Mouse (Mus musculus): ENCODE measurements around the gene Tcf7. TPM values are rescaled to one million over a fixed set of nuclear protein-coding genes. Genes with fewer than 3 reads are reported as not detected.
A peak's percentile ranks its signal among the peaks of the same experiment; 100 is the strongest.
"Not testable (repeated sequence)": the region's sequence is repeated elsewhere in the genome, so short reads cannot be mapped to it uniquely, and the experiment has no call there.

Gene Tcf7
- total RNA-seq, 2 experiments from 2014 or later: 3.3 to 6.2 TPM

DNA sequence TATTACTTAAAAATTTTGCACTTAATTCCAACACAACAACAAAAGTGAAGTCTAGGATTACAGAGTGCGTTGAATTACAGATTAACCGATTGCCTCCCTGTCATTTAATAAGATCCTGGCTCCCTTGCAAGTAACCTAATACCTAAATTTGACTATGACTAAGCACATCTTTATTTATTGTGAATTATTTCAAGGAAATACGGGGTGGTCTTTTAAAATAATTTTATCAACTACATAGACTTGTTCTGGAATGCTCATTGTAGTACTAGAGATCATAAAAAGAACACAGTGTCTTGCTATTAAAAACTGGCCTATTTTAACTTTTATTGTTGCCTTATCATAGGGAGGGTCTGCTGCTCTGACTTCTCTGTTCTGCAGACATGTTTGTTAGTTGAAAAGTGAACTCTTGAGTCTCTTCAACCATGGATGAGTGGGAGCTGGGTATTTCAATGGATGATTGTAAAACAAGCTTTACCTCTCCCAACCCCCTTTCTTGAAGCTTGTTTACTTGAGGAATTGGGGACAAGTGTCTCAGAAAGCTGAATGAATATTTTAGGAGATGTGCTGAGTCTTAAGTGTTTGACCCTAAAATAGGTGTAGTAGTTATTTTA is 49.7 kb downstream of the Tcf7 start:
- intact Hi-C loops (cut with DNase I): no loop called here
- no peak for DNase-seq

DNA sequence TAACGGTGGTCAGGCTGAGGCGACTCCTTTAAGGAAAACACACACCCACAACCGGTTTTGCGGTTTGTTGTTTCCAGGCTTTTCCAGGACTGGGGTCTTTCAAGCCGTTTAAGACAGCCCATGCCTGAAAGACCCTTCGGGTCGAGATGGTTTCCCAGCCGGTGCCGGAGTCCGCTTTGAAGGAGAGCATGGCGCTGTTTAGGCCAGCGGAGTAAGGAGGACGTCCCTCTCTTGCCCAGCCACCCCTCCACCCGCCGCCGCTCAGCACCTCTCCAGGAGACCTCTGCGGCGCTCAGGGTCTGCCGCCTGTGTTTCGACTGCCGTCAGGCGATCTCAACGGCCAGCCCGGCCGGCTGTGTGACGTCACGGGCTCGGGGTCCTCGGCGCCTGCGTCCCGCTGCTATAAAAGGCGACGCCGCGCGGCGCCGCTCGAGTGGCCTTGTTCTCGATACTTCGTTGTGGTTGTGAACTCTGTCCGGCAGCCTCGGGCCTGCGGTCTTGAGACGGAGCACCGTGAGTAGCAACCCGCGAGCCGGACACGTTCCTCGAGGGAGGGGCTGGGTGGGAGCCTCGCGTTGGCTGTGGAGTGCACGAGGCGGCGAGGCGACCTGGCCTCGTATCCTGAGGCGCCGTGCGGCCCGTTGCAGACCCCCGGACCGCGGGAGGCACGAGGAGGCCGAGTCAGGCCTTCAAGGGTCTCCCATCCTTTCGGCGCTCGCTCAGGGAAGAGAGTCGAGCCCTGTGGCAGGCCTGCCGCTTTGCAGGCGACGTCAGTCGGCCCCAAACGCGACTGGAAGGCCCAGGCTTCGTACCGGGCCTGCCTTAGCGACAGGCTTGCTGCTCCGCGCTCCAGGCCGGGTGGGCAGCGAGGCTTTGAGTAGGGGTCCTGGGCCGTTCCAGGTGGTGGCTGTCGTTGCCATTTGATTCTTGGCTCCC is 50.9 kb downstream of the Tcf7 start, which contains the start of gene Skp1a:
Gene Skp1a (plus strand): TSS at position 390 of the 936 bp plus-strand sequence.
- DNase-seq: peak; percentile 95 to 96
- intact Hi-C loops (cut with DNase I): no loop called here

DNA sequence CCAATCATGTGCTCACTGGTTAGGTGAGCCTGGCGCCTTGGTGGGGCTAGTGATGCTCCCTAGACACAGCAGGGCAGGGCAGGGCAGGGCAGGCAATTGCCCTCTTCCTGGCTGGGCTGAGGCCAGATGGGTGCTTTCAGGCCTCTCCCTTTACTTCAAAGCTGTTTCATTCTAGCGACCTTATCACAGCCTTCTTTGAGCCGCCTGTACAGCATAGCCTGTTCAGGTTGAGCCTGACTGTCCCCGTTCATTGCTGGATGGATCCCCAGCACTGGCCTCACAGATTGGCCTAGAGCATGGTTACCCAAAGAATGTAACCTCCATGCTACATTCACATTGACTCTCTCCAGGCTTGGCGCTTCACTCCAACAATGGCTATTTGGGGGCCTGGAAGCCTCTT is 52.1 kb downstream of the Tcf7 start:
- intact Hi-C loops (cut with DNase I): no loop called here
- DNase-seq: no peak

DNA sequence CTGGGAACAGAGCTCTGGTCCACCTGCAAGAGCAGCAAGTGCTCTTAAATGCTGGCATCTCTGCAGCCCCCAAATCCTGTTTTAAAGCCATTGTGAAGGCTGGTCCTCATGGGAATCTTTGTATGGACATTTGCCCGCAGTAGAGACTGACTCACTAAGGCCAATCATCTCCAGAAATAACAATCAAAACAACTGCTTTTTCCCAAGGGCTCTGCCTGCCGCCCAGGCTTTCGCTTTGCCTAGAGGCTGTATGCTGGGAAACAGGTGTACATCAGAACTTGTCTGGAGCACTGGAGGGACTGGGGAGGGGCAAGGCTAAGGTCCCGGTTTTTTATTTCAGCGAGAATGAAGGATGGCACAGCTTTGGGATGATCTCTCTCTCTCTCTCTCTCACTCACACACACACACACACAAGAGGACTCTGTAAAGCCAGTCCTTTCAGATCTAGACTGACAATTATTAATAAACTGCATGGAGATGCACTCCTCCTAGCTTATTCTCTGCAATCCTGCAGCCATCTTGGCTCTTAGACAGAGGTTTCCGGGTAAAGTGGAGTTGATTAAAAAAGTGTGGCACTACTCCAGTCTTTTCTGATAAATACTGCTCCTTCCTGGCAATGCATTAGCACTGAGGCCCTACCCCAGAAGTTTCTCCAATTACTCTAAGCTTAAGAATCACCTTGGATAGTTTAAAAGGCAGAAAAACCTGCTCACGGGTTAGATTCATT is 53.9 kb downstream of the Tcf7 start:
- no peak for DNase-seq
- intact Hi-C loops (cut with DNase I): no loop called here

DNA sequence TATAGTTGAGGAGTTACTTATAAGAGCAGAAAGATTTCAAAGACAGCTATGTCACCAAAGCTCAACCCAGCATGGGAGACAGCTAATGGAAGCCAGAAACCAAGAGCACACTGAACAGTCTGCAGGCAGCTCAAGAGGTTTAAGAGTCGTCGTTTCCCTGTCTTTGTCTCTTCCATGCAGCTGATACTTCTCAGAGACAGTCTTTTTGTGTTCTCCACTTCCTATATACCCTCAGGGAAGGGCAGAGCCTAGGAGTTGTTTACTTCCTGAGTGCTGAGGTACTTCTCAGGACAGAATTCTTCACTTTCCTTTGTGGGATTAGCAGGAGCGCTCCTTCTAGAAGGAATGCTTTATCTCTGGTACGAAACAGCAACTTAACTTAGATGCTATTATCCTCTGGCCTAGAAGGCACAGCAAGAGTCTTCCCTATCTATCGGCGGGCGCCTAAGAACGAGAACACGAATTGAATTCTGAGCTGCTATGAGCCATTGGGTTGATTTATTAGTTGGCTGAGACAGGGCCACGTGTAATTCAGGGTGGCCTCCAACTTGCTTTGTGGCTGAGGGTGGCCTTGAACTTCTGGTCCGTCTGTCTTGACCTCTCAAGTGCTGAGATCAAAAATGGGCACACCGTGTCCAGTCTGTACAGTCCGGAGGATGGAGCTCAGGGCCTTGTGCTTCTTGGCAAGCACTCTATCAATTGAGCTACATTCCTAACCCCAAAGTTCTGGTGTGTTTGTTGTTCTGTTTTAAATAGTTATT is 55.2 kb downstream of the Tcf7 start:
- DNase-seq: no peak
- intact Hi-C loops (cut with DNase I): no loop called here

DNA sequence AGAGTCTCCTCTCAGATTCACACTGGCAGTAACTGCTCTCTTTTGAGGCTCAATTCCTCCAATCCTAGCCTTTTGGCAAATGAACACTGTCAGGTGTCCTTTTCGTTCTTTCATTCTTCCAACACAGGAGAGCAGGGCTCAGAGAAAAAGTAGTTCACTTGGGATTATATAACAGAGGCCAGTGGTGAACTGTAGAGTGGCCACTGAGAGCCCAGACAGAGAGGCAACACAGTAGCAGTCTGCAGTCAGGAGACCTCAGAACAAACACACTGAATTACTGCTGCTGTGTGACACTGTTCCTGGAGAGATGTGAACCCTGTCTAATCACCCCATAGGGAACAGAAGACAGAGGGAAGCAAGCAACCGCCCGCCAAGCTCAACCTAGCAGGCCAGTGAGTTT is 55.8 kb downstream of the Tcf7 start:
- no peak for DNase-seq
- intact Hi-C loops (cut with DNase I): no loop called here

DNA sequence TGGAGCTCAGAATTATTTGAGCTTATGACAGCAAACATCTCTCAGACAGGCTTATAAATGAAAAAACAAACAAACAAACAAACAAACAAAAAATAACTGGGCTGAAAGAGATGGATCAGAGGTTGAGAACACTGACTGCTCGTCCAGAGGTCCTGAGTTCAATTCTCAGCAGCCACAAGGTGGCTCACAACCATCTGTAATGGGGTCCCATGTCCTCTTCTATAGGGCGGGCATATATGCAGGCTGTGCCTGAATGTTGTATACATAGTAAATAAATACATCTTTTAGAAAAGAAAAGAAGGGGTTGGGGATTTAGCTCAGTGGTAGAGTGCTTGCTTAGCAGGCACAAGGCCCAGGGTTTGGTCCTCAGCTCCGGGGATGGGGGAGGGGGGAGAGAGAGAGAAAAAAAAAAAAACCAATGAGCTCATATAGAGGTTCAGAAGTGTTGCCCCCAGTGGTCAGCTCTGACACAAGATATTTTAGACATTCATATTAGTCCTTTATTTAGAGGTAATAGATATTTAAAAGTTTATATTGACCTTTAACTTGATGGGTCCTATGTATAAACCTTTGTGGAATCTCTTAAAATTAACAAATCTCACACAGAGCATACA is 56.7 kb downstream of the Tcf7 start:
- no peak for DNase-seq
- intact Hi-C loops (cut with DNase I): no loop called here

DNA sequence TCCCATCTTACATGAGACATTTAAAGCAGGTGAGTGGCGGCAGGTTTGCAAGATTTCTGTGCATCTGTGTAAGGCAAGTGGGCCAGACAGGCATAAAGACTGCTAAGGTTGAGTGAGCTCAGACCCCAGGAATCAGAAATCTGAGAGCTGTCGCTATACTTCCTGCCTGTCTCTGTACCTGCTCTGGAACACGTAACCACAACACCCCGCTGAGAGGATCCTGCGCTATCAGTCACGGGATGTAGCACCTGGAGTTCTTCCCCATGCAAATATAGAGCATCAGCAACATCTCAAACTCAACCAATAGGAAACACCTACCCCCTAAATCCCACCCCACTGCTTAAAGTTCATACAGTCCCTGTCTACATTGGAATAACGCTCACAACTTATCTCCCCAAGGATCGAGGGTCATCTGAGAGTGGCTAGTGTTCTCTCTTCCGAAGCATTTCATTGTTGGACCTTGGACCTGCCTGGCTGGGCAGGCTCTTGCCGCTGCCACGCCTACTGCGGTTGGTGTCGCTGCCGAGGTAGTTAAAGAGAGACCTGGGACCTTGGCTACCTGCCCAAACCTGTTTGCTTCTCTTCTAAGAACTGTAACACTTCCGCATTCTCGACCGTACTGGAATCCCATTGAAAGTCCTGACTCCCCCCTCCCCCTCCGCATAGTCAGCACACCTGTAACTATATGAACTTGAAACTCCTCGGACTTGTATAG is 58.7 kb downstream of the Tcf7 start:
- peak; percentile 29 for DNase-seq

DNA sequence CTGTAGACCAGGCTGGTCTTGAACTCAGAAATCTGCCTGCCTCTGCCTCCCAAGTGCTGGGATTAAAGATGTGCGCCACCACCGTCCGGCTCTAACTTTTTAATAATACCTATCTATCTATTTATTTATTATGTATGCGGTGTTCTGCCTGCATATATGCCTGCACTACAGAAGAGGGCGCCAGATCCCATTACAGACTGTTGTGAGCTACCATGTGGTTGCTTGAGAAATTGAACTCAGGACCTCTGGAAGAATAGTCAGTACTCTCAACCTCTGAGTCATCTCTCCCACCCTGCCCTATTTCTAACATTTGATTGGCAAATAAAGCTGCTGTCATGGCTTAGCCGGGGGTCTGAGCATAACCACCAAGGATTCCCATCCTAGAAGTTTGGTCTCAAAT is 59.9 kb downstream of the Tcf7 start:
- DNase-seq: no peak

More for the DNA sequence above, 58.7 kb downstream of the Tcf7 start:
- intact Hi-C loops (cut with DNase I): loop anchor here (5.0 kb wide), 1 partner anchor 407 kb away; no protein-coding TSS in a partner anchor

DNA sequence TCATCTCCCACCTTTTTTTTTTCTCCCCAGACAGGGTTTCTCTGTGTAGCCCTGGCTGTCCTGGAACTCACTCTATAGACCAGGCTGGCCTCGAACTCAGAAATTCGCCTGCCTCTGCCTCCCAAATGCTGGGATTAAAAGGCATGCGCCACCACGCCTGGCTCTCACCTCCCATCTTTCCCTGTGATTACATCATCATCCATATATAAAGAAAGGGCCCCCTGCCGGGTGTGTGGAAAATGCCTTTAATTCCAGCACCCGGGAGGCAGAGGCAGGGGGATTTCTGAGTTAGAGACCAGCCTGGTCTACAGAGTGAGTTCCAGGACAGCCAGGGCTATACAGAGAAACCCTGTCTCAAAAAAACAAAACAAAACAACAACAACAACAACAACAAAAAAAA is 60.9 kb downstream of the Tcf7 start:
- DNase-seq: not testable (repeated sequence)
- intact Hi-C loops (cut with DNase I): loop anchor here (5.0 kb wide), 1 partner anchor 405 kb away; no protein-coding TSS in a partner anchor

More for the DNA sequence above, 59.9 kb downstream of the Tcf7 start:
- intact Hi-C loops (cut with DNase I): loop anchor here (5.0 kb wide), 1 partner anchor 406 kb away; no protein-coding TSS in a partner anchor

DNA sequence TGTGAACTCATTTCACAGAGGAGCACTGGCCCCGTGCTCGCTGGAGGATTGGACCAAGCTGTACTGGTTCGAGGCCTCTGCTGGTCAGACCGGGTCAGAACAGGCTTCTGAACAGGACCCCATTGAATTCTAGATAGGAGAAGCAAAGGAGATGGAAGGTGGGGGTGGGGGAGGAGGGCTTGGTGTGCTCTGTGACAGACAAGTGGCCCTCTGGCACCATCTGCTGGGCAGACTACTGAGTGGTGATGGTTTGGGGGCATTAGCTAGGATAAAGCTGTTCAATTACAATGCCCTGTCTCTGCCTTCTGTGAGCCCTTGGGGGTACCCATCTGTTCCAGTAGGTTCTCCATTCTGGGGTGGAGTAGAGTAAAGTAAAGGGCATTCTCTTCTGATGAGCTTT is 62.5 kb downstream of the Tcf7 start:
- intact Hi-C loops (cut with DNase I): loop anchor here (1.0 to 5.0 kb wide), 3 partner anchors 77 to 403 kb away; no protein-coding TSS in a partner anchor
- DNase-seq: peak; percentile 69 to 84

DNA sequence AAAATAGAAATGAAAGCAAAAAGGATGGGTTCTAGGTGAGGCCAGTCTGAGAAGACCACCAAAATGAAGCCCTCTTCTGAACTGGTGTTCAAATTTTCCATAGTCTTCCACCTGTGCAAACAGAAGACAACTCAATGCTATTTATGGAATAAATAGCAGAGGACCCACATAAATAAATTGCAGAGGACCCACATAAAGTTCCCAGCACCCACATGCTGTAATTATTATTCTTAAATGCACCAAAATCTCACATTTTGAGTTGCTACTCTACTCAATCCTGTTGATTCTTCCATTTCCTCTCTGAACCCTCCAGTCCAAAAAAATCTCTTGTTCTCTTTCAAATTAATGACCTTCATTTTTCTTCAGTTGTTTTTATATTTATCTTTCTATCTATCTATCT is 68.9 kb downstream of the Tcf7 start, which contains the start of gene Olfr1371:
Gene Olfr1371 (minus strand): TSS at position 101 of the 400 bp plus-strand sequence.
- intact Hi-C loops (cut with DNase I): no loop called here
- DNase-seq: no peak

Other genes with a start within 250 kb of the Tcf7 start
- 10 to 100 TPM; 74.3 to 75.9 TPM for gene Ppp2ca, start 184.3 kb downstream of the Tcf7 start, total RNA-seq (2021)
- not detected for gene Olfr1373, start 137.5 kb downstream of the Tcf7 start, total RNA-seq (2021)
- not detected for gene Olfr1371, start 69.0 kb downstream of the Tcf7 start, total RNA-seq (2021)
- 100 to 1,000 TPM; 239 to 266 TPM for gene Skp1a, start 51.0 kb downstream of the Tcf7 start, total RNA-seq (2021)
- gene Vdac1, start 77.8 kb upstream of the Tcf7 start, total RNA-seq (2021): 100 to 1,000 TPM; 861 to 884 TPM
- 100 to 1,000 TPM; 111 to 117 TPM for gene 9530068E07Rik, start 113.4 kb upstream of the Tcf7 start, total RNA-seq (2021)